Mouse (Mus musculus): Measurements from ENCODE around the gene St8sia1.

DNA sequence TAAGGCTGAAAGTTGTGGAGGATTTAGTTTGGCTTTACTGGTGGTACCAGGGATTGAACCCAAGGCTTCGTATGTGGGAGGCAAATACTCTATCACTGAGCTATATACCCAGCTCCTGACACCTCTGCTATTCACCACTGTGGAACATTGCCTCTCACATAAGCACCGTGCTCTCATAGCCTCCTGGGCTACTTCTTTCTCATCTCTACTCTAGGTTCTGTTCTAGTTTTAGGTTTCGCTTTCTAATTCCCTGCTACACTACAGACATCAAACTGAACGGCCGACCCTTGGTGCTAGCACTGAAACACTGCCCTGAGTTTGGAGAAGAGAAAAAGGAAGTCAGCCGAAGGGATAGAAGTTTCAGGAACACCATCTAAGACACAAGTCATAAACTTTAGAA is 99.1 kb downstream of the St8sia1 start:
- TF ChIP-seq POLR2A (IDR thresholded peaks at IDR 0.05; ENCODE audit: low read depth, low read length): no peak
- no peak for TF ChIP-seq CTCF (IDR thresholded peaks at IDR 0.05; ENCODE audit: extremely low read depth, insufficient read depth, insufficient read length, insufficient replicate concordance)

Measured in spleen, adult 2 months (tissue).